Mouse (Mus musculus) MEL-GATA-1-ER (cell line): ENCODE results near the gene Adora1.
"Not testable (repeated sequence)": the region's sequence is repeated elsewhere in the genome, so short reads cannot be mapped to it uniquely, and the experiment has no call there.

ENCODE experiments used
- DNase-seq: peaks from one replicate; pipeline ENCODE4 v3.0.0-alpha.2; 2012; ENCODE audit warnings: low read depth; ENCODE audit errors: extremely low read depth

The Adora1 gene

DNA sequence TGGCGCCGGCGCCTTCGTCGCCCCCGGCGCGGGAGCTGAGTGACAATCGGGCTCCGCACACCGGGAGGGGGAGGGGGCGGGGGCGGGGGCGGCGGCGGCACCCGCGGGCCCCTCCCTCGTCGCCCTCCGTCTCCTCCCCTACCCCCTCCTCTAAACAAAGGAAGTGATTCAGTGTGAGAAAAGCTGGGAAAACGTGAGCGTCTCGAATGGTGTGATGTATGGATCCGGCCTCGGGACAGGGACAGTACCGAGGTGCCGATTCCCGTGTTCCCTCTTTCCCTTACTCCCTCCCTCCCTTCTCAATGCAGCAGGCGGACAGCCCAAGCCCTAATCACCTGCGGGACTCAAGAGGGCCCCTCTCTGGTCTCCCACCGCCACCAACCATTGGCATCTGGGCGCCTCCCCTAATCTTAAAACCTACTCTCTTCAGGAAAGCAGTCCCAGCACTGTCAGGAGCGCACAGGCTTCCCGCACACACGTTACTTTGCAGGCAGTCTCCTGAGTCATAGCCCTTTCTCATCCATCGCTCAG is at the start of gene Adora1:
Adora1 (minus strand) TSS at position 41 of the 531 bp plus-strand sequence.
- no peak for DNase-seq

GRCm38 (mm10) chr1:134283108-134283507 is 47.9 kb upstream of the Adora1 start:
- DNase-seq = no peak

- DNase-seq = peak; percentile 68
Measured at GRCm38 (mm10) chr1:134282342-134282741, 47.1 kb upstream of the Adora1 start.

- DNase-seq = no peak
Measured at GRCm38 (mm10) chr1:134281563-134281962, 46.3 kb upstream of the Adora1 start.

DNA sequence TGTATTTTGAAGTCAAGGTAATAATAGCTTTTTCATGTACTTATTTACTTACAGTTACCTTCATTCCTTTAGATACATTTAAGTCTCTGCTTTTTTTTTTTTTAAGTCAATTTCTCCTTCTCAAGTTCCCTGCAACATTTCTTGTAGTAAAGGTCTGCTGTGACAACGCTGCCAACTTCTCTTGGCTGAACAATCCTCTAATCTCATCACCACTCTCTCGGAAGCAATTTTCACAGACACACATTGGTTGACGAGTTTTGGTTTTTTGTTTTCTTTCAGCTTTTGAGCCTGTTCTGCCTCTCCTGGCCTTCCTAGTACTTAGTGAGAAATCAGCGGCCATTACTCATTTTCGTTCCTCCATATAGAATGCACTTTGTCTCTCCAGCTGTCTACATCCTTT is 44.9 kb upstream of the Adora1 start:
- DNase-seq = no peak

GRCm38 (mm10) chr1:134276823-134277222 is 41.6 kb upstream of the Adora1 start:
- DNase-seq = no peak

- no peak for DNase-seq
Measured at GRCm38 (mm10) chr1:134275616-134276464, 40.6 kb upstream of the Adora1 start.

DNA sequence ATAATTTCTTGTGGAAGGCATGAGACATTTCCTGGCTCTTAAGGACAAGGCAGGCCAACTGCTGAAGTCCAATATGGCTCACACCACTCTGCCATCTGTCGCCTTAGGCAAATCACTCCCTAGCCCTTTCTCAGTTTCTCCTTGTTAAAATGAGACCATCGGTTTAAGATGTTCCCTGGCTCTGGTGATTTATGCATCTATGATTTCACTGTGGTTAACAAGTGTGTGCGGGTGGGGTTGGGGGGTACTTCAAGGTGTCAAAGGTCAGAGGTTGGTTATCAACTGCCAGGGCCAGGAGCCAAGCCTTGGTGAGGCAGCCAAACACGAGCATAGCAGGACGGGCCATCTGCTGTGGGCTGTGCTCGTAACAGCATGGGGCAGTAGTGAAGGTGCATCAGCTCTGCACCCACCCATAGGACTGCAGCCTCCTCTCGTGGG is 39.3 kb upstream of the Adora1 start:
- no peak for DNase-seq

DNA sequence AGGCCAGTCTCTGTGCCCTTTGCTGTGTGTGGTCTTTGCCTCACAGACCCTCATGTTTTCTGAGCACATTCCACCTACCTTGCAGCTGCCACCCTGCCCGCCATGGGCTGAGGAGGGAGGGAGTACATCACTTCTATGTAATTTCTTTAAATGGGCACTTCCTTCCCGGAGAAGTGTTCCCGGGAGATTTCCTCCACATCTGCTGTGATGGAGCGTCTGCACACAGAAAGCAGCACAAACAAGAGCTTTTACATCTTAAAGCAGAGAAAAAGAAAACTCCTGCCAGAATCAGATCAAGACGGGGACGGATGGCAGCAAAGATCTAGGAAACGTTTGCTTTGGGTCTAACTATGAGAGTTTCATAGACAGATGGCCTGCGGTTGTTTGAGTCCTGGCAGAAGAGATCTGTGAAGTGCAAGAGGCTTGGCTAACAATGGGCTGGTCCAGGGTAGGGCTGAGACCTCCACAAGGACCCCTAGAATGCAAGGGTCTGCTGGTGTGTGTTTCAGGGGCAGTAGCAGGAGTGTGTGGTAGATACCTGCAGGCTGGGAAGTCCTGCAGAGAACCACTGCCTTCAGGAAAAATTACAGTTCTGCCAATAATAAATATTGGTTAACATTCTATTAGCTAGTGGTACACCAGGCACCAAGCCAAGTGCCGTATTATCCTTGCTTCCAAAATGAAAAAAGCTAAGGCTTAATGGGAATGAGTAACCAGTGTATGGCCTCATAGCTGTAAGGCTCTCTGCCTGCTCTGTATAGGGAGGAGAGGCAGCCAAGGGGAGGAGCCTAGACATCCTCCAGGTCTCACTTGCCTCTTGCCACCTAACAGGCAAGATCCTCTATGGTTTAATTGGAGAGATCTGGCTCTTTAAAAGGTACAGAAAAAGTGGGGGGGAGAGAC is 38.5 kb upstream of the Adora1 start:
- DNase-seq = no peak

- no peak for DNase-seq
Measured at GRCm38 (mm10) chr1:134272754-134273250, 37.6 kb upstream of the Adora1 start.

DNA sequence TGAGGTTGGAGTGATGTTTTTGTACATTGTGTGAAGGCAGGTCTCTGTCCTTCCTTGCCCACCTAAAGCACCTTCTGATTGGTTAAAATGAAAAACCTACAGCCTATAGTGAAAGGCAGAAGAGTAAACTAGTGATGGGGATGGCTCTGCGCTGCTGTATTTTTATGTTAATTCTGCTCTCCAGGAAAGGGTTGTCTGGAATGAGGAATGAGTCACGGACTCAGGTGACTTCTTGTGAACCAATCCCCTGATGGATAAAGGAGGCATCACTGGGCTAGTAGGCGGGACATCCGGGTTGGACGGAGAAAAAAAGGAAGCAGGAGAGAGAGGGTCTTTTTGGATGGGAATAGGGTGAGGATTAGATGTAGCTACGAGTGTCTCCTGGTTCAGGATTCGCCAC is 34.8 kb upstream of the Adora1 start:
- no peak for DNase-seq

DNA sequence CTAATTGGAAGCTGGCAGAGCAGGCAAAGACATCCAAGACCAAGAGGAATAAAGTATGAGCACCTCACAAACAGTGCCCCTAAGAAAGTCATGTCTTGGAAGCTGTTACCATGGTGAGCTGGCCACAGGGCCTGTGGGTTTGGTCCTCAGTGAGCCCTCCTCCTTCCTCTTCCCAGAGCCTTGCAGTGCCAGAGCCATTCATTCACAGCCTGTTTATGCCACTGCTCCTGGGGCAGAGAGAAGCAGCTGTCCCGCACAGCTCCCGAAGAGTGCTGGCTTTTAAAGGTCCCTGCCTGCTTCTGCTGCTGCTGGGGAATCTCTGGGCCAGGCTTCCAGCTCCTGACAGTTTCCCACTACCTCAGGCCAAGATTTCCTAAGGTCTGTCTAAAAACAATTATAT is 30.6 kb upstream of the Adora1 start:
- DNase-seq = no peak

DNA sequence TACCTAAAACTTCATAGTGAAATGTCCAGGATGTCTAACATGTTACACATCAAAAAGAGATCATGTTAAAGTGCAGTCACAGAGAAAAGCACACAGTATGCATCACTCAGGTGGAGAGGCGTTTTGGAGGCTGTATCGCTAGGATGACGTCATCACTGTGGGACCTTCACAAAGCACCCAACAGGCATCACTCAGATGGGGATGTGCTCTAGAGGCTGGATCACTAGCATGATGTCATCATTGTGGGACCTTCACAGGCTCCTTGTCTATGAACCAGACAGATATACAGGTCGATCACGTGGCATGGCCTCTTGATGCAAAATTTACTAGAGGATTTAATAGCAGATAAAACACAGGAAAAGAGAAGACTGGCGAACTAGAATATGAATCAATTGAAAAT is 29.1 kb upstream of the Adora1 start:
- DNase-seq = no peak

GRCm38 (mm10) chr1:134249681-134250080 is 14.4 kb upstream of the Adora1 start:
- not testable (repeated sequence) for DNase-seq

DNA sequence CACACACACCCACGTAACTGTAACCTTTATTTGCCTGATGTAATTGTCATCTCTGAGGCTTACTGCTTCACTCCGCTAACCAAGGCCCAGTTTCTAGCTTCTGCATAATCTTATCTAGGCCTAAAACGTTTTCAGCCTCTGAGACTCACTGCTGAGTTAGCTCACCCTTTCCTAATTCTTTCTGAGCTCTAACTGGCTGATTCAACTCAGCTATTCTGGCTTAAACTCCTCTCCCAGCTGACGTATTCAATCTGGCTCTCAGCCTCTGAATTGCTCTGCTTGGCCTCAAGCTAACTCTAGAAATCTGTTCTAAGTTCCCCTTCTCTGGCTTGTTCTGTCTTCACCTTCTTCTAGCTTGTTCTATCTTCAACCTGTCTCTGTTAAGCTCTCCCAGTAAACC is 11.4 kb upstream of the Adora1 start:
- DNase-seq = no peak

- DNase-seq = no peak
Measured at GRCm38 (mm10) chr1:134245004-134245717, 9.9 kb upstream of the Adora1 start.

- DNase-seq = peak; percentile 50
Measured at GRCm38 (mm10) chr1:134243948-134244914, 9.0 kb upstream of the Adora1 start.

DNA sequence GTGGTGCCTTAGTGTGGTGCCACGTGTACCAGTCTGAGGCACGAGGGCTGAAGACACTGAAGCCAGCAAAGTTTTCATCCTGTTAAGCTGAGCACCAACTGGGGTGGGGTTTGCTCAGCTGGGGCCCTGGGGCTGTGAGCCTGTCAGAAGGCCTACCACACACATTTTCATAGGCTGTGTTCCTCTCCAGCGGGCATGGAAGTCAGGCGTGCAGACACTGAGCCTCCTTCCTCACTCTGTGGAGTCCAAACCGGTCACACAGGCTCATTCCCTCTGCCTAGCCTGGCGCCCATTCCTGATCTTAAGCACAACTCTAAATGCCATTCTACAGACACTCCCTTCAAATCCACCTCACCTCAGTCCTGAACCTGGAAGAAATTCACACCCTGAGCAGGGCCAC is 8.3 kb upstream of the Adora1 start:
- DNase-seq = no peak

DNA sequence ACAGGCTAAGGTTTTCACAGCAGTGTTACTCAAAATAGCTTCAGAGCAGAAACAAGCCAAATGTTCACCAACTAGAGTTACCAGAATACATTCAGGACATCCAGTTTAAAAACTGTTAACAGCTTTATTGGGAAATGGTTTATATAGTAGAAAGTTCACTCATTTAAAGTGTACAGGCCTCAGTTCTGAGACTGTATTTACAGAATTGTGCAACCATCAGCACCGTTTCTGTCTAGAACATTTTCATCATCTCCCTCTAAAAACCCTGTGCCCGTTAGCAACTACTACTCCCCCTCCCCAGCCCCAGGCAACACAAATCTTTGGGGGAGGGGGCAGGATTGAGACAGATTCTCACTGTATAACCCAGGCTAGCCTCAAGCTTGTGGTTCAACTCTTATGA is 7.1 kb upstream of the Adora1 start:
- no peak for DNase-seq

- DNase-seq = no peak
Measured at GRCm38 (mm10) chr1:134241298-134241697, 6.1 kb upstream of the Adora1 start.
